Mouse (Mus musculus): ENCODE results near the gene Clrn2. TPM values are rescaled to one million over a fixed set of nuclear protein-coding genes. Genes with fewer than 3 reads are reported as not detected.
"Not testable (repeated sequence)": the region's sequence is repeated elsewhere in the genome, so short reads cannot be mapped to it uniquely, and the experiment has no call there.

Clrn2 gene
- polyA plus RNA-seq (2014; fragmentation: Nextera tagmentation; extraction: Ambion mirVana): 0.22 and 0.35 TPM in 2 replicates

GRCm38 (mm10) chr5:45453451-45453850, at the start of gene Clrn2:
Gene Clrn2 (plus strand): TSS chr5:45453751.
- H3K36me3 ChIP-seq (replicated peaks; ENCODE audit: control insufficient read depth, insufficient read depth): no peaks in the 10 kb centered on the region
- no peak within 1 kb of the TSS for H3K4me2 ChIP-seq (replicated peaks)
- peaks cover 12% of the 10 kb centered on the region for H3K4me1 ChIP-seq (replicated peaks; ENCODE audit: control insufficient read depth, insufficient read depth, low read length)
- ATAC-seq (ENCODE audit: low FRiP score) (no peak), DNase-seq (ENCODE audit: low spot score) (no peak)
- no peak within 1 kb of the TSS for H3K9ac ChIP-seq
- no peaks in the 10 kb centered on the region for H3K27me3 ChIP-seq (ENCODE audit: control insufficient read depth, insufficient read depth, low read length)
- H3K27ac ChIP-seq: no peak within 1 kb of the TSS
- no peaks in the 10 kb centered on the region for H3K9me3 ChIP-seq (ENCODE audit: control insufficient read depth, low read length)
- WGBS: 77% methylated on average over 6 of the region's 6 CpGs
- H3K4me3 ChIP-seq (replicated peaks; ENCODE audit: low read length): no peak within 1 kb of the TSS

GRCm38 (mm10) chr5:45406129-45406528, 47.4 kb upstream of the Clrn2 start:
- no peak overlapping the region for H3K4me2 ChIP-seq (replicated peaks)
- DNase-seq (ENCODE audit: low spot score): no peak
- ATAC-seq (ENCODE audit: low FRiP score): no peak
- no peak overlapping the region for H3K27ac ChIP-seq
- 82% methylated on average over 2 of the region's 2 CpGs for WGBS
- no peaks in the 10 kb centered on the region for H3K4me1 ChIP-seq (replicated peaks; ENCODE audit: control insufficient read depth, insufficient read depth, low read length)
- H3K9ac ChIP-seq: no peak overlapping the region
- H3K27me3 ChIP-seq (ENCODE audit: control insufficient read depth, insufficient read depth, low read length): no peaks in the 10 kb centered on the region
- H3K4me3 ChIP-seq (replicated peaks; ENCODE audit: low read length): no peak overlapping the region
- H3K36me3 ChIP-seq (replicated peaks; ENCODE audit: control insufficient read depth, insufficient read depth): no peaks in the 10 kb centered on the region
- no peaks in the 10 kb centered on the region for H3K9me3 ChIP-seq (ENCODE audit: control insufficient read depth, low read length)

- Histone ChIP-seq H3K9me3 (ENCODE audit: control insufficient read depth, low read length) (no peaks in the 10 kb centered on the region), H3K9ac (no peak overlapping the region), H3K4me1 (replicated peaks; ENCODE audit: control insufficient read depth, insufficient read depth, low read length) (no peaks in the 10 kb centered on the region), H3K27me3 (ENCODE audit: control insufficient read depth, insufficient read depth, low read length) (no peaks in the 10 kb centered on the region), H3K4me3 (replicated peaks; ENCODE audit: low read length) (no peak overlapping the region), H3K36me3 (replicated peaks; ENCODE audit: control insufficient read depth, insufficient read depth) (no peaks in the 10 kb centered on the region), H3K27ac (no peak overlapping the region), H3K4me2 (replicated peaks) (no peak overlapping the region)
- 94% methylated on average over 3 of the region's 3 CpGs for WGBS
- no peak for ATAC-seq (ENCODE audit: low FRiP score)
- no peak for DNase-seq (ENCODE audit: low spot score)
Observed at GRCm38 (mm10) chr5:45416478-45416877, 37.1 kb upstream of the Clrn2 start.

GRCm38 (mm10) chr5:45417859-45418443, 35.6 kb upstream of the Clrn2 start:
- Histone ChIP-seq H3K4me3 (replicated peaks; ENCODE audit: low read length) (no peak overlapping the region), H3K36me3 (replicated peaks; ENCODE audit: control insufficient read depth, insufficient read depth) (no peaks in the 10 kb centered on the region), H3K4me2 (replicated peaks) (no peak overlapping the region), H3K4me1 (replicated peaks; ENCODE audit: control insufficient read depth, insufficient read depth, low read length) (no peaks in the 10 kb centered on the region), H3K9ac (no peak overlapping the region), H3K9me3 (ENCODE audit: control insufficient read depth, low read length) (no peaks in the 10 kb centered on the region), H3K27me3 (ENCODE audit: control insufficient read depth, insufficient read depth, low read length) (no peaks in the 10 kb centered on the region), H3K27ac (no peak overlapping the region)
- WGBS: 85% methylated on average over 3 of the region's 3 CpGs
- DNase-seq (ENCODE audit: low spot score) (no peak), ATAC-seq (ENCODE audit: low FRiP score) (no peak)

GRCm38 (mm10) chr5:45419841-45420638, 33.5 kb upstream of the Clrn2 start:
- 76% methylated on average over 10 of the region's 10 CpGs for WGBS
- Histone ChIP-seq H3K4me1 (replicated peaks; ENCODE audit: control insufficient read depth, insufficient read depth, low read length) (no peaks in the 10 kb centered on the region), H3K9me3 (ENCODE audit: control insufficient read depth, low read length) (no peaks in the 10 kb centered on the region), H3K4me3 (replicated peaks; ENCODE audit: low read length) (no peak overlapping the region), H3K27ac (no peak overlapping the region), H3K36me3 (replicated peaks; ENCODE audit: control insufficient read depth, insufficient read depth) (no peaks in the 10 kb centered on the region), H3K27me3 (ENCODE audit: control insufficient read depth, insufficient read depth, low read length) (no peaks in the 10 kb centered on the region), H3K9ac (no peak overlapping the region), H3K4me2 (replicated peaks) (no peak overlapping the region)
- ATAC-seq (ENCODE audit: low FRiP score) (peak; percentile 23; the same call in 1 of the 2 replicates), DNase-seq (ENCODE audit: low spot score) (no peak)

- Histone ChIP-seq H3K4me2 (replicated peaks) (no peak overlapping the region), H3K36me3 (replicated peaks; ENCODE audit: control insufficient read depth, insufficient read depth) (no peaks in the 10 kb centered on the region), H3K27me3 (ENCODE audit: control insufficient read depth, insufficient read depth, low read length) (no peaks in the 10 kb centered on the region), H3K27ac (no peak overlapping the region), H3K9me3 (ENCODE audit: control insufficient read depth, low read length) (no peaks in the 10 kb centered on the region), H3K9ac (no peak overlapping the region), H3K4me3 (replicated peaks; ENCODE audit: low read length) (no peak overlapping the region), H3K4me1 (replicated peaks; ENCODE audit: control insufficient read depth, insufficient read depth, low read length) (no peaks in the 10 kb centered on the region)
- no peak for ATAC-seq (ENCODE audit: low FRiP score)
- WGBS: 78% methylated on average over 12 of the region's 12 CpGs
- DNase-seq (ENCODE audit: low spot score): no peak
Observed at GRCm38 (mm10) chr5:45421881-45422844, 31.4 kb upstream of the Clrn2 start.

- no peaks in the 10 kb centered on the region for H3K4me1 ChIP-seq (replicated peaks; ENCODE audit: control insufficient read depth, insufficient read depth, low read length)
- peak; percentile 77 for DNase-seq (ENCODE audit: low spot score)
- H3K9me3 ChIP-seq (ENCODE audit: control insufficient read depth, low read length): no peaks in the 10 kb centered on the region
- WGBS: 37% methylated on average over 8 of the region's 8 CpGs
- no peak overlapping the region for H3K4me2 ChIP-seq (replicated peaks)
- H3K27me3 ChIP-seq (ENCODE audit: control insufficient read depth, insufficient read depth, low read length): no peaks in the 10 kb centered on the region
- H3K27ac ChIP-seq: no peak overlapping the region
- no peak overlapping the region for H3K9ac ChIP-seq
- ATAC-seq (ENCODE audit: low FRiP score): peak; percentile 93
- no peaks in the 10 kb centered on the region for H3K36me3 ChIP-seq (replicated peaks; ENCODE audit: control insufficient read depth, insufficient read depth)
- H3K4me3 ChIP-seq (replicated peaks; ENCODE audit: low read length): no peak overlapping the region
Observed at GRCm38 (mm10) chr5:45424021-45424886, 29.3 kb upstream of the Clrn2 start.

- 45% methylated on average over 1 of the region's 1 CpGs for WGBS
- not testable (repeated sequence) for H3K27me3 ChIP-seq (ENCODE audit: control insufficient read depth, insufficient read depth, low read length); H3K4me2 ChIP-seq (replicated peaks); DNase-seq (ENCODE audit: low spot score); H3K27ac ChIP-seq; H3K36me3 ChIP-seq (replicated peaks; ENCODE audit: control insufficient read depth, insufficient read depth); H3K9ac ChIP-seq; ATAC-seq (ENCODE audit: low FRiP score); H3K4me1 ChIP-seq (replicated peaks; ENCODE audit: control insufficient read depth, insufficient read depth, low read length); H3K9me3 ChIP-seq (ENCODE audit: control insufficient read depth, low read length); H3K4me3 ChIP-seq (replicated peaks; ENCODE audit: low read length)
Observed at GRCm38 (mm10) chr5:45425771-45426170, 27.8 kb upstream of the Clrn2 start.
